Mouse (Mus musculus) left cerebral cortex, postnatal 14 days (tissue): ENCODE data around the gene Plet1. TPM values are rescaled to one million over a fixed set of nuclear protein-coding genes. Genes with fewer than 3 reads are reported as not detected.
A peak's percentile ranks its signal among the peaks of the same experiment; 100 is the strongest.

Experiments
- DNase-seq, 2 experiments: peaks; one replicate each; pipeline ENCODE4 v3.0.0; 2021 to 2022; ENCODE audit warnings: low spot score in 2 of 2, mixed read lengths in 1 of 2
- intact Hi-C: fragments of 180-260 bp; cut with DNase I; formaldehyde crosslinking; loops from one replicate; pipeline ENCODE4 v1.15.1; 2025
- total RNA-seq, 2 experiments: library from RNA; stranded (reverse); gene quantifications; 2 replicates each; pipeline ENCODE4 v1.2.3; 2021

The Plet1 gene
- total RNA-seq, 2 experiments from 2014 or later = not detected

DNA sequence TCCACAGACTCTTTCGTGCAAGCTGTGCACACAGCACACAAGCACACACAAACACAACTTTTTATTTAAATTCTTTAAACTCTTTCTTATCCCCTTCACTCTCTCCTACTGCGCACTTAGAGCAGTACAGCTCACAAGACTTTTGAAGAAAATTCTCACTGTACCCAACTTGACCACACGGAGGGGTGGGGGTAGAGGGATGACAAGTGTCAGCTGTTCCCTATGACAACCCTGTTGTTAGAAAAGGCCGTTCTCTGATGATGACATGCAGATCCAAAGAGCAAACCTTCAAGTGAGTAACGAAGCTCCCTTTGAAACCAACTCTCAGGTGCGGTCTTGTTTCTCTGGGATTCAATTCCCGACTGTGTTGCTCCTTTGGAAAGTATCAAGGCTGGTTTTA, 33.5 kb downstream of the Plet1 start:
- DNase-seq = no peak
- intact Hi-C loops = loop anchor here (1.0 to 5.0 kb wide), 3 partner anchors 65 to 1036 kb away; no protein-coding TSS in a partner anchor

DNA sequence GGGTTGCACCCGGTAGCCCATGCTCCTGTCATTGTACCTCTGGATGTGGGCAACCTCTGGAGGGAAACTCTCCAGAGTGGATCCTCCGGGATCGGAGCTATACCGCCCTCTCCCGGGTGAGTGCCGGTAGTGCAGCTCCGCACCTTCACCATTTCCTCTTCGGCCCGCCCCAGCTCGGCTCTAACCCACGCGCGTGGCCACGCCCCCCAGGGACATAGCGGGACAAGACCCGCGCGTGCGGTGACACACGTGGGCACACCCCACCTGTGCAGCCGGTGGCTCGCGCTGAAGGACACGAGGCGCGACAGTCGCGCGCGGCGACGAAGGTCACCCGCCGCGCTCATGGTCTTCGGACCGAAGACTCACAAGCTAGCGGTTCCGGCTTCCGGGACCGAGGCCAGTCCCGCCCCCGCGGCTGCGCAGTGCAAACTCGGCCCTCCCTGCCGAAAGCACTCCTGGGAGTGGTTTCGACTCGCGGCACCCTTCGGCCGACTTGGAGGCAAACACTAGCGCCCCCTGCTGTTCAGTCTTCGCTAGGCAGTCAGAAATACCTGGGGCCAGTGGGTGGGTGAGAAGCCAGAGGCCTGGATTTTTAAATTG, 34.1 kb downstream of the Plet1 start, which contains the start of gene Pts:
Pts (minus strand) TSS at position 432 of the 600 bp plus-strand sequence.
- DNase-seq = peak; percentile 98
- intact Hi-C loops = loop anchor here (1.0 to 5.0 kb wide), 3 partner anchors 66 to 1036 kb away; no protein-coding TSS in a partner anchor

DNA sequence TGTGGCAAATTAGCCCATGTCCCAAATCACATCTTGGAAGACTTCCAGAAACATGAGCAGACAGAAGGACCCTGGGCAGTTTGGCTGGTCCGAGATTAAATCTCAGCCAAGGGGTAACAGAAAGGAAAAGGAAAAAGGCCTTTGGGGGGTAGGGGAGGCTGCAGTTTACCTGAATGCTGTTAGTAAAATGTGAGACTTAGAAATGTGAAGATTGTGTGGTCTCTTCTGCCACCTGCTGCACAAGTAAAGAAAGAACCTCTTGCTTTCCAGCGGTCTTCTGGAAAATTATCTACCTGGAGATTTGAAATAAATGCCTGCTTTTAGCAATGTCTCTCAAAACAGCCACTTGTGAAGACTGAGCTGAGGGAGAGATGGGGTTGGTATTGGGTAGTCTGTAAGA, 36.6 kb downstream of the Plet1 start:
- intact Hi-C loops = no loop called here
- peak; percentile 44 to 60 for DNase-seq

DNA sequence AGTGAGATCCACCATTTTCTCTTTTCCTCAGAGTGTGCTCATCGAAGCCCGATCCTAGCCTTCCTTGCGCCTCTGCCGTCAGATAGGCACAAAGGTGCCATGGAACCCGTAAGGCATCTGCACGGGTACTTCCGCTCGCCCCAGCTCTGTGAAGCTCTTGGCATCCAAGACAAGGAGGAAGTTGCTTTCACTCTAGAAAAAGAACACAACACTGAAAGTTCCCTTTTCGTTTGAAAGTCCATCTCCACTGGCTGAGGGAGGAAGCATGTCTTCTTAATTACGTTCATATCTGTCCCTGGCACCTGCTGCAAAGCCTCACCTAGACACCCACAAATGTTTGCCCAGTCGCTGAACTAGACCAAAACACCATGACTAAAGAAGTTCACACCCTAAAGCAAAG, 39.0 kb downstream of the Plet1 start:
- intact Hi-C loops = no loop called here
- peak in 1 of 2 experiments; percentile 19 for DNase-seq

DNA sequence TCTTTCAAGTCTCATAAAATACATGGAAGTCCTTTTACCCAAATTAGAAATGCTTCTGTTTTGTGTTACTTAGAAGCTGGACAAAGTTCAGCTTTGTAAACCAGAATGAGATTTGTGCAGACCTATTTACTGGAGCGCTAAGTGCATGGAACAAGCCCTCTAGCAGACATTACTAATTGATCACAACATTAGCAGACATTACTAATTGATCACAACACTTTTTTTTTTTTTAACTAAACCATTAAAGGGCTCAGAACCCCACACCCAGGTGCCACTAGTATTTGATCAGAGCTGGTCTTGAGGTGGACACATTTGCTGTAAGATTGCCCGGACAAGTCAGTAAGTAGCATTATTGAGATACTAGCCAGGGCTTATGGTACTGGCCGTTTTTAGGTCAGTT, 39.5 kb downstream of the Plet1 start:
- no peak for DNase-seq
- intact Hi-C loops = no loop called here

DNA sequence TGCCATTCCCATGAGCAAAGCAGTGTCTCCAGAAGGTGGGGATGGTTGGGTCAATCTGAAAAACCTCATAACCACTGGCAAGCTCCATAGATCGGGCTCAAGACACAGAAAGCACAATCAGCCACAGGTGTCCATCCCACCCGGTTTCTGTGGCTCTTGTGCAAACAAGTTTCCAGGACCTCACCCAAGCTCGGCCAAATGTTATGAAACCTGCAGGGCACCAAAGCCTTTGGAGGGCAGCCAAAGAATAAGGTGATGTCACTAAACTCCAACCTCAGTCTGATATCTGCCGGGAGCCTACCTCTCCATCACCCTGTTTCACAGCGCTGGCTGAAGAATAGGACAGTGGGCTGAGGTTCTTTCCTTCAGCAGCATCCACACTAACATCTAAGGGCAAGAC, 41.6 kb downstream of the Plet1 start:
- intact Hi-C loops = no loop called here
- DNase-seq = no peak

DNA sequence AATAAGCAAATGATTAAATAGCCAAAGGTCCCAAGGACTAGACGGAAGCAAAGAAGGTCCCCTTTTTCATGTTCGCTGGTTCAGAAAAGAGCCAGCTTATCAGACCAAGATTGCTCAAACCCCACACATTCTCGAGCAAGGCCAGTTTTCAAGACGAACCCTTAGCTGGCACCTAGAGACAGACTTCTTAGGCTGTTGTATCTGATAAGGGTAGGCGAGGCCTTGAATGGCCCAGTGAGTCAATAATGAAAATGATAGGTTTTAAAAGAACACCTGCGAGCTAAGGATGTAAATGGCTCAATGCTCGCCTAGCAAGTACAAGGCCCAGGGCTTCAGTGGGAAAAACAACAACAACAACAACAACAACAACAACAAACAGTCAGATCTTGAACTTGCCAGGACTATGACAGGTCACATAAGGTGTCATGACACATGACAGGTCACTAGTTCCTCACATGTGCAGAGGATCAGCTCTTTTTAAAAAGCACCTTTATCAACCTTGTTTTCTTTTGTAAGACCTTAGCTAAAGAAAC, 42.3 kb downstream of the Plet1 start:
- intact Hi-C loops = no loop called here
- DNase-seq = no peak

DNA sequence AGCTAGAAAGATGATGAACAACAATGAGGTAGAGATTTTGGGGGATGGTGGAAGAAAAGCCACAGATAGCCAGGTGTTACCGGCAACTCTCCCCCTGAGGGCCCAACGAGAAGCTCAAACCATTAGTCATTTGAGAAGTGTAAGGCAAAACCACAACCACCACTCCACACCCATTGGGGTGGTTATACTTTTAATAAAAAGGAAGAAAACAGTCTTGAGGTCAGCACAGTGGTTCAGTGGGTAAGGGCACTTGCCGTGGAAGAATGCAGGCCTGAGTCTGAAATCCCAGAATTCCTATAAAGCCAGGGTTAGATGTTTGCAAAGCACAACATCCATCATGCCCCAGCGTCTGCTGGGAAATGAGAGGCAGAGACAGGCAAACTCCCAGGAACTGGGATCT, 43.0 kb downstream of the Plet1 start:
- DNase-seq = no peak
- intact Hi-C loops = no loop called here

DNA sequence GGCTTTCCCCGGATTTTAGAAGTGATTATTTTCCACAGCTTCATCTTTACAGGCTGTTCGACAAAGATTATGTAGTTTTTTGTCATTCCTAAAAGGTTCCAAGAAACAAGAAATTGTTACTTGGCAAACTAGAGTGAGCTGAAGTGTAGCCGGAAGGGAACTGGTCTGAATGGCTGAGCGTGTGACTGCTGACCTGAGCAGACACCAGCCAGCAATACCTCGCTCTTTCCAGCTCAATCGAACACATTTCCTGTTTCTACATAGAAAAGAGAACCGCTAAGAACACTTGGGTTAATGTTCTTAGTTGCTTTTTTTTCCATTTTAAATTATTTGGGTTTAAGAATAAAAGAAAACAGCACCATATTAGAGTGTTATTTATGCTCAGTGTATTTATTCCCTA, 45.8 kb downstream of the Plet1 start:
- DNase-seq = no peak
- intact Hi-C loops = no loop called here

DNA sequence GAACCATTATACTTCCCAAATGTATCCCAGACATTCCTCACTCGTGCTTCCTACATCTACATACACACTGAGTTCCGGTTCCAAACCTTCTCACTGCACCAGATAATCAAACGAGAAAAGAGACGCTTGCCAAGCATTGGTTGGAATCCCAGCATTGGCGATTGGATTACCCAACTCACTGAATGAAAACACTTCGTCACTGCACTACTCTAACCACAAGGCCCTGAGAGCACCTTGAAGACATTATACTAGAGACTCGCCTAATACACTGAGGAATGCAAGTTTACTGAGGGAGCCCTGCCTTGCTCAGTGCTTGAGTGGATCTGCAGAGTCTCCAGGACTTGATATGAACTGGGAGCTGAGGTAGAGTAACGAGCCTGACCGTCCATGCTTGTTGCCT, 48.1 kb downstream of the Plet1 start:
- intact Hi-C loops = no loop called here
- no peak for DNase-seq

DNA sequence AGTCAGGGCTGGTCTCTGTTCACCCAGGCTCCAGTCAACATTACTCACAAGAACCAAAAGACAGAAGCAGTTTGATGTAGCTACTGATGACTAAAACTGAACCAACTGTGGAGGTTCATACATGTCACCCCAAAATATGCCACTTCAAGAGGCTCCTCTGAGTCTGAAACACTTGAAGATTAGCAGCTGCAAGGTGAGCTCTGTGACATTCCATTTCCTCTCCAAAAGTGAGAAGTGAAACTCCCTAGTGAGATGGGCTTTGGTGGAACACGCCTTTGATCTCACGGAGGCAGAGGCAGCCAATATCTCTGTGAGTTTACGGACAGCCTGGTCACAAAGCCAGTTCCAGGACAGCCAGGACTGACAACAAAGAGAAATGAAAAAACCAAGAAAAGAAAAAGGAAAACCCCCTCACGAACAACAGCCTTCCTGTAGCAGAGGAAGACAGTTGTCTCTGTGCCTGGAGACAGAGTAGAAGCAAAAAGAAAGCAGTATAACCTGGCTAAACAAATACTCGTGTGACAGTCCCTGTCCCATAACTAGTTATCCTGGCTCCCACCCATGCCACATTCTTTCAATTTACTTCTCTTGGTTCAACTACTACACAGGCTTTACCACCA, 53.6 kb downstream of the Plet1 start:
- intact Hi-C loops = no loop called here
- no peak for DNase-seq

DNA sequence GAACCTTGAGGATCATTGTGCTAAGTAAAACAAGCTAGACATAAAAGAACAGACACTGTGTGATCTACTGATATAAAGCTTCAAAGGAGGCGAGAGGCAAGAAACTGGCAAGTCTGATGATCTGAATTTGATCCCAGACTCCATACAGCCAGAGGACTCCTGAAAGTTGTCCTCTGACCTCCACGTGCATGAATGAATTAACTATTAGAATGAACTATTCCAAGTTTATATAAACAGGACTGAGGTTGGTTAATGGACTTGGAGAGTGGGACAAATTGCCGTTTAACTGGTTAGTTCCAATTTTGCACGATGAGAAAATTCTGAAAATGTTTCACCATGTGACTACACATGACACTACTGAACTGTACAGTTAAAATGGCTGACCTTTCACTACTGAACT, 54.6 kb downstream of the Plet1 start:
- DNase-seq = no peak
- intact Hi-C loops = no loop called here

DNA sequence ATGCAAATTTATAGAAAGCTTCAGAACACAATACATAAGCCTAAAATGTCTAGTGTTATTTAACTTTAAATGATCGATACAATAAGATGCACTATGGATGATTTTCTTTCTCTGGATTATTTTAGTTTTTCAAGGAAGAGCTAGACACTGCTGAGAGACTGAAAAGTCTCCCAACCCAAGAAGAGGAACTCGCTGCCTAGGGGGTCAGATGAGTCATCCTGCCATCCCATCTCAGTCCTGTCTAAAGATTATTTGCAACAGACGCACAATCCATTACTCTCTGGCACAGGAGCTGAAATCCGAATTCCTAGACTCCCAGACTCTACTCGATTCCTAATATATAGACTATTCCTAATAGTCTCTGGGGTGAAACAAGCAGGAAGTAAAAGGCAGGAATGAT, 57.9 kb downstream of the Plet1 start:
- intact Hi-C loops = no loop called here
- no peak for DNase-seq

DNA sequence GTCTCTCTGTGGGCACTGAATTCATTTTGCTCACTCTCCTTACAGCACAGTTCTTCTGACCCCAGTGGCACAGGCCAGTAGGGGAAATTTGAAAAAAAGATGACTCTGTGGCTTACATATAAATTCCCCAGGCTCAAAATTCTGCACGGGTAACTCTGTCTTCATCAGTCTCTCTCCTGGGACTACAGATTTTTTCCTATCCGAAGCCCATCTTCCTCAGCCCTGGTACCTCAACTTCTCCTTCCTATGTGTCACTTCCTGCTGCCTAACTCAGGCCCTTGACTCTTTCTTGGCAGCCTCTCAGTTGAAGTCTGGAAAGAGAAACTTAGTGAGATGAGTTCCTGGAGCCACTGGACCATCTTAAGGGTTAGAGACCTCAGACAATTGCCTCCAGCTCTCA, 59.2 kb downstream of the Plet1 start:
- intact Hi-C loops = no loop called here
- no peak for DNase-seq

DNA sequence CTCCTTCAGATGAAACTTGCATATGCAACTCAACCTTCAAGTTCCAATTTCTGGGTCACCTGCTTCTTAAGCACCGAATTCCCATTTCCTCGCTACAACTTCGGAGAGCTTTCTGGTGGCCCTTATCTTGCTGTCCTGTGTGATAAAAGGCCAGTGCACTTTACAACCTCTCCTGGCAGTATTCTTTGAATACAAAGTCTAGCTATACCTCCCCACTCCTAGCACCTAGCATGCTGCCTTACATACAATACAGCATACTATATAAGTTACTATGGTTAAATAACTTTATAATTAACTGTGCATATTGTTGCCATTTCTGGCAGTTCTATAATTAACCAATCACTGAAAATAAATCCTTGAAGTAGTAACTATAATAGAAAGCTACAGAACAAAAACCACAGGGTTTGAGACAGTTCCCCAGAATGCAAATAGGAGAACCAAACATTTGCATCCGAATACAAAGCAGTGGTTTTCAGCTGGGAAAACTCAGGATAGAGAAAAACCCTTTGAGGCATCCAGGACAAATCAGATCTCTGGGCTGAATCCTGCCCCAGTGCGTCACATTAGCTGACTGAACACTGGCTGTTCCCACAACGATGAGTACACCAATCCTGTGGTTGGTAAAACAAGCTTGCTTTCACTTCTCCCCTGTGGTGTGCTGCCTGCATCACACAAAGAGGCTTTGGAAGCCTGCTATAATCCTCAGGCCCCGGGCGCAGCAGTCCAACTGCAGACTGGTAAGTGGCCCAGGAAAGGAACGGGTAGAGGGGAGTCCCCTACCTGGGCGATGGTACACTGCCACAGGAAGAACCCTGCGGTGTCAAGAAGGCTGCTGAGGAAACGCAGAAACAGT, 60.1 kb downstream of the Plet1 start, which contains the start of gene Il18:
Il18 (plus strand) TSS at position 587 of the 853 bp plus-strand sequence.
- peak; percentile 68 to 83 for DNase-seq
- intact Hi-C loops = no loop called here

DNA sequence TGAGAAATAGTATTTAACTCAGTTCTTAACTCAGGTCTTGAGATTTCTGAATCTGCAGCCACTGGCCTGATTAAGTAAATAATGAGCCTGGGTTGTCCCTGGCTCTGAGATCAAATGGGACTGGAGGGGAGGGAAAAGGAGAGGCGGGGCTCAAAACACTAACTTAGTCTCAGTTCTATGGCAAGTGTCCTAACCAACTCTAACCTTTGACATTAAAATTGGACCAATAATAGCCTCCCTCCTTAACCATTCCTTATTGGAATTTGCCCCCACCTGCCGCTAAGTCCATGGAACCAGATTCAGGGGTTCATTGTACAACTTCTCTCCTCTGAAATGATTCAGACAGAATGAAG, 60.7 kb downstream of the Plet1 start, which contains the start of gene Bco2:
Bco2 (minus strand) TSS at position 88 of the 353 bp plus-strand sequence.
- intact Hi-C loops = no loop called here
- DNase-seq = no peak
